Mouse (Mus musculus): ENCODE measurements around the gene Abca7. TPM values are rescaled to one million over a fixed set of nuclear protein-coding genes. Genes with fewer than 3 reads are reported as not detected.
"Not testable (repeated sequence)": the region's sequence is repeated elsewhere in the genome, so short reads cannot be mapped to it uniquely, and the experiment has no call there.

Abca7 gene
- polyA plus RNA-seq, 1 experiment from 2014 or later: 4.1 TPM

DNA sequence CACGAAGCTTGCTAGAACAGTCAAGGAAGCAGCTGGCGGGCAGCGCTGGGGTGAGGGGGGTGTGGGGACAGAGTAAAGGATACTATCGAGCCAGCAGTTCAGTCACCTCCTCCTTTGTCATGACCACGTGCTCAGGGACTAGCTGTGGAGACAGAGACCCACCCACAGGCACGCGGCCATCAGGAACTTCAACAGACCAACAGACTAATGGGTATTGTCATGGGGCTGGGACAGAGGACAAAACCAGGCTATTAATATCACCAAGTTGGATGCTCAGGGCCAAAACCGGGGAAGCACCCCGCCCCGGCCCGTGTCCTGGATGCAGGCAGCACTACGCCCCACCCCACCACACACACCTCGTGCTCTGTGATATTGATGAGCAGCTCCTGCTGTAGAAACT, 40.5 kb downstream of the Abca7 start:
- H3K4me1 ChIP-seq (ENCODE audit: control insufficient read depth, insufficient read depth, low read length): peaks cover 16% of the 10 kb centered on the region
- H3K9me3 ChIP-seq (replicated peaks; ENCODE audit: control insufficient read depth, low read length, poor library complexity, severe bottlenecking): no peaks in the 10 kb centered on the region
- no peak overlapping the region for H3K4me2 ChIP-seq (ENCODE audit: low read length)
- H3K4me3 ChIP-seq (ENCODE audit: low read depth, low read length): no peak overlapping the region
- peaks cover 23% of the 10 kb centered on the region for H3K36me3 ChIP-seq (ENCODE audit: control insufficient read depth, insufficient read depth, low read length)
- H3K27me3 ChIP-seq (ENCODE audit: control insufficient read depth, insufficient read depth, low read depth, low read length): no peaks in the 10 kb centered on the region
- no peak overlapping the region for H3K9ac ChIP-seq (ENCODE audit: low read depth, low read length)
- ATAC-seq: no peak
- no peak overlapping the region for H3K27ac ChIP-seq (ENCODE audit: low read length)
- 94% methylated on average over 13 of the region's 13 CpGs for WGBS

DNA sequence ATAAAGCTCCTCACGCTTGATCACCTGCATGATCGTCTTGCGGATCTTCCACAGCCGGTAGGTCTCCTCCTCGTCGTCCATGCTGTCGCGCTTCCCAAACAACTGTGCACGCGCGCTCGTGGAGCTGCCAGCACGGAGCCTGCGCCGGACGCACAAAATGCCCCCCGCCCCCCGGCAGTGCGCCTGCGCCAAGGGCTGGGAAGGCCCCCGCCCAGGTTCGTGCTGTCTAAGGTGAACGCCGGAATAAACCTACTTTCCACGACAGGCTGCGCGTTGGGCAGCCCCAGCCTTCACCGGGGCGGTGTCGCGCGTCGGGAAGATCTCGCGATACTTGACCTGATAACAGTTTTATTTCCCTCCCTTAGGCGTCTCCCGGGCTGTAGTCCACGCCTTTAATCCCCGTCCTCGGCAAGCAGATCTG, 43.3 kb downstream of the Abca7 start, which contains the start of gene Polr2e:
Gene Polr2e, minus strand, starts transcription at position 237 of the 421 bp plus-strand sequence.
- Histone ChIP-seq H3K27ac (ENCODE audit: low read length) (peak within 1 kb of the TSS; percentile 60), H3K9ac (ENCODE audit: low read depth, low read length) (peak within 1 kb of the TSS; percentile 80), H3K36me3 (ENCODE audit: control insufficient read depth, insufficient read depth, low read length) (peaks cover 23% of the 10 kb centered on the region), H3K9me3 (replicated peaks; ENCODE audit: control insufficient read depth, low read length, poor library complexity, severe bottlenecking) (no peaks in the 10 kb centered on the region), H3K4me2 (ENCODE audit: low read length) (peak within 1 kb of the TSS; percentile 71), H3K27me3 (ENCODE audit: control insufficient read depth, insufficient read depth, low read depth, low read length) (no peaks in the 10 kb centered on the region), H3K4me1 (ENCODE audit: control insufficient read depth, insufficient read depth, low read length) (peaks cover 16% of the 10 kb centered on the region), H3K4me3 (ENCODE audit: low read depth, low read length) (peak within 1 kb of the TSS; percentile 65)
- ATAC-seq: peak; percentile 97
- under 1% methylated on average over 40 of the region's 40 CpGs for WGBS

DNA sequence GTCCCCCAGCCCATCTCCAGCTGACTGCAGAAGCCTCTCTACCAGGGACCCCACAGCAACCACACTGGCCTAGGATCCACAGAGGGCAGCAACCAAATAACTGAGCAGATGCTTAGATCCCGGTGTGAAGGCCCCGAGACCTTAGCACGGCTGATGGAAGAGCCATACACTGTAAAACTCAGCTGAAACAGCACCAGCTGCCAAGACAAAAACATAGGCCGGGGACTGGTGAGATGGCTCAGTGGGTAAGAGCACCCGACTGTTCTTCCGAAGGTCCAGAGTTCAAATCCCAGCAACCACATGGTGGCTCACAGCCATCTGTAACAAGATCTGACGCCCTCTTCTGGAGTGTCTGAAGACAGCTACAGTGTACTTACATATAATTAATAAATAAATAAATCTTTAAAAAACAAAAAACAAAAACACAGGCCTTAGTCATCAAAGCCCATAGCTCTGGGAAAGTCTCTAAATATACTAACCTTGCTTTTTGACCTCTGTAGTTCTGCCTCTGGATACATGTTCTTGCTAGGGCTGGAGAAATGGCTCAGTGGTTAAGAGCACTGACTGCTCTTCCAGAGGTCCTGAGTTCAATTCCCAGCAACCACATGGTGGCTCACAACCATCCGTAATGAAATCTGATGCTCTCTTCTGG, 45.2 kb downstream of the Abca7 start:
- whole genome bisulfite sequencing: 79% methylated on average over 8 of the region's 8 CpGs
- H3K4me3 ChIP-seq (ENCODE audit: low read depth, low read length); H3K9me3 ChIP-seq (replicated peaks; ENCODE audit: control insufficient read depth, low read length, poor library complexity, severe bottlenecking); H3K27ac ChIP-seq (ENCODE audit: low read length); H3K9ac ChIP-seq (ENCODE audit: low read depth, low read length); H3K36me3 ChIP-seq (ENCODE audit: control insufficient read depth, insufficient read depth, low read length); H3K27me3 ChIP-seq (ENCODE audit: control insufficient read depth, insufficient read depth, low read depth, low read length); ATAC-seq; H3K4me2 ChIP-seq (ENCODE audit: low read length): not testable (repeated sequence)
- peaks cover 16% of the 10 kb centered on the region for H3K4me1 ChIP-seq (ENCODE audit: control insufficient read depth, insufficient read depth, low read length)

DNA sequence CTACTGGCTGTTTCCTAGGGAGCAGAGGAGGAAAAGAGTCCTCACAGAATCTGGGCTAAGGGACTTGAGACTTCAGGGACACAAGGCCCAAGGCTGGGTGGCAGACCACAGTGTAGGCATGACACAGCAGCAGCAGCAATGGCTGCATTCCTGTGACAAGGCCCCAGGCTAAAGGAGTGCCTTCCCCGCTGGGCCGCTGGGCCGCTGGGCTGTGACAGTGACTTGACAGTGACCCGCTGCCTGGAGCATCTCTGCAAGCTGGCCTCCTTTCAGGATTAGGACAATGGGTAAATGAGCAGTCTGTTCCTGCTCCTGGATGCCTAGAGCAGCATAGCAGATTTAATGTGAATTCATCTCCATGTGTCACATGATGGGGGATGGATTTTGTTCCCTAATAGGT, 47.8 kb downstream of the Abca7 start:
- no peaks in the 10 kb centered on the region for H3K36me3 ChIP-seq (ENCODE audit: control insufficient read depth, insufficient read depth, low read length)
- 0 out of 2 replicates have a peak overlapping the region, but pooled peaks have one; percentile 25 for H3K27ac ChIP-seq (ENCODE audit: low read length)
- H3K4me1 ChIP-seq (ENCODE audit: control insufficient read depth, insufficient read depth, low read length): no peaks in the 10 kb centered on the region; the same call in 1 of the 2 replicates
- 27% methylated on average over 4 of the region's 4 CpGs for WGBS
- no peaks in the 10 kb centered on the region for H3K27me3 ChIP-seq (ENCODE audit: control insufficient read depth, insufficient read depth, low read depth, low read length)
- no peak overlapping the region for H3K4me3 ChIP-seq (ENCODE audit: low read depth, low read length)
- no peak overlapping the region for H3K4me2 ChIP-seq (ENCODE audit: low read length)
- no peak overlapping the region for H3K9ac ChIP-seq (ENCODE audit: low read depth, low read length)
- ATAC-seq: no peak
- no peaks in the 10 kb centered on the region for H3K9me3 ChIP-seq (replicated peaks; ENCODE audit: control insufficient read depth, low read length, poor library complexity, severe bottlenecking)

DNA sequence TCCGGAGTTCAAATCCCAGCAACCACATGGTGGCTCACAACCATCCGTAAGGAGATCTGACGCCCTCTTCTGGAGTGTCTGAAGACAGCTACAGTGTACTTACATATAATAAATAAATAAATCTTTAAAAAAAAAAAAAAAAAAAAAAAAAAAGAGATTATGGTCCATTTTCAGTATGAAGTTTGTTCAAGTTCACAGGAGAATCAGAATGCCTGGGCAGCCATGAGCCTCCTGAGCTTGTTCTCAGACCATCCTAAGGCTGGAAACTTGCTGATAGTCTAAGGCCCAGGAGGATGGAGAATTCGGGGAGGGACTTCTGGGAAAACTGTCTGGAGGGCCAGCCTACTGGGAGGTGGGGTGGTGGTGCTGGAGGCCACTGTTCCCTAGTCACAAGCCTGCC, 49.1 kb downstream of the Abca7 start:
- not testable (repeated sequence) for H3K9ac ChIP-seq (ENCODE audit: low read depth, low read length); H3K4me2 ChIP-seq (ENCODE audit: low read length); H3K9me3 ChIP-seq (replicated peaks; ENCODE audit: control insufficient read depth, low read length, poor library complexity, severe bottlenecking); H3K36me3 ChIP-seq (ENCODE audit: control insufficient read depth, insufficient read depth, low read length); H3K27ac ChIP-seq (ENCODE audit: low read length); H3K4me3 ChIP-seq (ENCODE audit: low read depth, low read length); H3K4me1 ChIP-seq (ENCODE audit: control insufficient read depth, insufficient read depth, low read length); H3K27me3 ChIP-seq (ENCODE audit: control insufficient read depth, insufficient read depth, low read depth, low read length); ATAC-seq
- WGBS: 89% methylated on average over 2 of the region's 4 CpGs

DNA sequence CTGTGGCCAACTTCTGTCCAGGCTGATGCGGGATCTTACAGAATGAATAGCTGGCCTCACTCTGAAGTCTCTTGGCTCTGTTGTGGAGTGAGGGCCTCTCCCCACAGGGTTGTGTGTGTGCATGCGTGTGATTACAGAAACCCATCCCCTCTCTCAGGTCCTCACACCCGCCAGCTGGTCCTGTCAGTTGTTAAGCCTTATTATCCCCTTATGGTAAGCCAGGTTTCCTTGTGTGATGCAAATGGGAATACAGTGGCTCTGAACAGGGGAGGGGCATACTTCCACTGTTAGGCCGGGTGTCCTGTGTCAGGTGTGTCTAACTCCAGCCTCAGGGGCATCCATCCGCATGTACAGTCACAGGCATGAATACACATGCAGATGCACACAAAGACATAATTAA, 49.5 kb downstream of the Abca7 start:
- no peak for ATAC-seq
- H3K9ac ChIP-seq (ENCODE audit: low read depth, low read length): no peak overlapping the region
- H3K27me3 ChIP-seq (ENCODE audit: control insufficient read depth, insufficient read depth, low read depth, low read length): no peaks in the 10 kb centered on the region

DNA sequence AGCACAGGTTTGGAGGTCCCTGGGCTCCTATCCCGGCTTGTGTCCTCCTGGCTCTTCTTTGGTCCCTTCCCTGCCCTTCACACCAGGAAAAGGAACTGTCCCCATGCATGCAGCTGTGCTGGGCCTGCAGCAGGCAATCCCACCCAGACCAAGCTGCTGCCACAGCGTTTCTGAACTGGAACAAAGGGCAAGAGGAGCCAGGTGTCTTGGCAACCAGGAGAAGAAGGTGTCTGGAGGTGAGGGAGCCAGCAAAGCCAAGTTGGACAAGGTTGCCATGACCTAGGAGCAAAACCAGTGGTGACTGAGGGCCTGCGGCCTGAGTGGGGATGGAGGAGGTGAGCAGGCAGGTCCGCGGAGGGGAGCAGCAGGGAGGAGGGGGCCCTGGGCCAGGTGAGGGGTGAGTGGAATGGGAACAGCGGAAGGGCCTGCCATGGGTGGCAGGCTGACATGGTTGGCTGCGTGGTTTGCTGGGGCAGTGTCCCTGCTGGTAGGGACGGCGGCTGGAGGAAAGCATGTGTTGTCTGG, 50.8 kb downstream of the Abca7 start, which contains the start of gene Gpx4:
Gene Gpx4, plus strand, starts transcription at position 126 of the 525 bp plus-strand sequence.
- Histone ChIP-seq H3K4me2 (ENCODE audit: low read length) (no peak within 1 kb of the TSS), H3K4me1 (ENCODE audit: control insufficient read depth, insufficient read depth, low read length) (no peaks in the 10 kb centered on the region), H3K27ac (ENCODE audit: low read length) (no peak within 1 kb of the TSS), H3K4me3 (ENCODE audit: low read depth, low read length) (no peak within 1 kb of the TSS), H3K9ac (ENCODE audit: low read depth, low read length) (no peak within 1 kb of the TSS), H3K9me3 (replicated peaks; ENCODE audit: control insufficient read depth, low read length, poor library complexity, severe bottlenecking) (no peaks in the 10 kb centered on the region), H3K36me3 (ENCODE audit: control insufficient read depth, insufficient read depth, low read length) (no peaks in the 10 kb centered on the region), H3K27me3 (ENCODE audit: control insufficient read depth, insufficient read depth, low read depth, low read length) (no peaks in the 10 kb centered on the region)
- 52% methylated on average over 9 of the region's 9 CpGs for WGBS
- ATAC-seq: no peak

More for the DNA sequence above, 49.5 kb downstream of the Abca7 start:
- 69% methylated on average over 5 of the region's 5 CpGs for WGBS
- no peak overlapping the region for H3K4me3 ChIP-seq (ENCODE audit: low read depth, low read length)
- H3K27ac ChIP-seq (ENCODE audit: low read length): no peak overlapping the region
- no peaks in the 10 kb centered on the region for H3K9me3 ChIP-seq (replicated peaks; ENCODE audit: control insufficient read depth, low read length, poor library complexity, severe bottlenecking)
- H3K4me1 ChIP-seq (ENCODE audit: control insufficient read depth, insufficient read depth, low read length): no peaks in the 10 kb centered on the region
- no peaks in the 10 kb centered on the region for H3K36me3 ChIP-seq (ENCODE audit: control insufficient read depth, insufficient read depth, low read length)
- H3K4me2 ChIP-seq (ENCODE audit: low read length): no peak overlapping the region

DNA sequence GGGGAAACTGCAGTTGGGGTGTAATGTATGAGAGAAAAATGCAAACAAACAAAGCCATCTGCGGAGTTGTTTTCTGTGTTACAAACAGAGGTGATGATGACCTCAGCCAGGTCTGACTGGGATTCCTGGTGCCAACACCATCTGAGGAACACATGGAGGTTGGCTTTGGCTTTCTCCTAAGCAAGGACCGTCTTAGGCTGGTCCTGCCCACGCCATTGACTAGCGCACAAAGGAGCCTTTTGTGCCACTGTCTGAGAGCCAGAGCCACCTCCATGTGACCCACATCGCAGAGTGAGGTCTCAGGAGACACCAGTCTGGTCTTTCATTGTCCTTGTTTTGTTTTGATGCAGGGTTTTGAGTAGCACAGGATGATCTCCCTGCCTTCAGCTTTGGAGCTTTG, 52.1 kb downstream of the Abca7 start:
- peaks cover 2% of the 10 kb centered on the region; the same call in 1 of the 2 replicates for H3K4me1 ChIP-seq (ENCODE audit: control insufficient read depth, insufficient read depth, low read length)
- ATAC-seq: no peak
- H3K4me3 ChIP-seq (ENCODE audit: low read depth, low read length): no peak overlapping the region
- no peak overlapping the region for H3K9ac ChIP-seq (ENCODE audit: low read depth, low read length)
- no peak overlapping the region for H3K27ac ChIP-seq (ENCODE audit: low read length)
- 10% methylated on average over 5 of the region's 5 CpGs for WGBS
- no peak overlapping the region for H3K4me2 ChIP-seq (ENCODE audit: low read length)
- no peaks in the 10 kb centered on the region for H3K36me3 ChIP-seq (ENCODE audit: control insufficient read depth, insufficient read depth, low read length)
- no peaks in the 10 kb centered on the region for H3K27me3 ChIP-seq (ENCODE audit: control insufficient read depth, insufficient read depth, low read depth, low read length)
- no peaks in the 10 kb centered on the region for H3K9me3 ChIP-seq (replicated peaks; ENCODE audit: control insufficient read depth, low read length, poor library complexity, severe bottlenecking)

DNA sequence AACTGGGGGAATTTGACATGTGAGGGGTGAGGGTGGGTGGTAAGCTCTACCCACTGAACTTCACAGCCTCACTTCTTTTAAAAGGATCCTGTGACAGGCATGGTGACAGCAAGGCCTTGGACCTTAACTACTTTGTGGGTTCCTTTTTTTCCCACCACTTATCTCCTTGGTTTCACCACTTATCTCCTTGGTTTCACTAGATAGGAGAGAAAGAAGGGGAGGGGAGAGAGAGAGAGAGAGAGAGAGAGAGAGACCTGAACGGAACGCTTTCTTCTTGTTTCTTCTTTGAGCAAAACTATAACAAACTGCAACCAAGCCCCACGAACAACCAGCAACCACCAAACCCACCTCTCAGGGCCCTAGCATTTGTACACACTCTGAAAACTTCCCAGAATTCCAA, 52.5 kb downstream of the Abca7 start:
- H3K4me2 ChIP-seq (ENCODE audit: low read length): no peak overlapping the region
- WGBS: 69% methylated on average over 3 of the region's 3 CpGs
- H3K9ac ChIP-seq (ENCODE audit: low read depth, low read length): no peak overlapping the region
- H3K9me3 ChIP-seq (replicated peaks; ENCODE audit: control insufficient read depth, low read length, poor library complexity, severe bottlenecking): no peaks in the 10 kb centered on the region
- H3K4me1 ChIP-seq (ENCODE audit: control insufficient read depth, insufficient read depth, low read length): peaks cover 2% of the 10 kb centered on the region; the same call in 1 of the 2 replicates
- H3K36me3 ChIP-seq (ENCODE audit: control insufficient read depth, insufficient read depth, low read length): no peaks in the 10 kb centered on the region
- ATAC-seq: no peak
- H3K4me3 ChIP-seq (ENCODE audit: low read depth, low read length): no peak overlapping the region
- no peaks in the 10 kb centered on the region for H3K27me3 ChIP-seq (ENCODE audit: control insufficient read depth, insufficient read depth, low read depth, low read length)
- H3K27ac ChIP-seq (ENCODE audit: low read length): no peak overlapping the region

All from midbrain, embryonic 16.5 days (tissue).